Mouse (Mus musculus) left cerebral cortex, postnatal 10 days (tissue): ENCODE results near the gene Umad1. TPM values are rescaled to one million over a fixed set of nuclear protein-coding genes. Genes with fewer than 3 reads are reported as not detected.

Experiments used
- DNase-seq, 2 experiments: peaks; one replicate each; pipeline ENCODE4 v3.0.0; 2021 to 2022; ENCODE audit warnings: low spot score in 2 of 2, mixed read lengths in 1 of 2; ENCODE audit errors: extremely low spot score in 1 of 2
- intact Hi-C: fragments of 180-260 bp; cut with DNase I; formaldehyde crosslinking; loops from one replicate; pipeline ENCODE4 v1.15.1; 2025
- total RNA-seq, 2 experiments: library from RNA; stranded (reverse); gene quantifications; 2 replicates each; pipeline ENCODE4 v1.2.3; 2021

Umad1 gene
- total RNA-seq, 2 experiments from 2014 or later, result 30.3 to 35.7 TPM

DNA sequence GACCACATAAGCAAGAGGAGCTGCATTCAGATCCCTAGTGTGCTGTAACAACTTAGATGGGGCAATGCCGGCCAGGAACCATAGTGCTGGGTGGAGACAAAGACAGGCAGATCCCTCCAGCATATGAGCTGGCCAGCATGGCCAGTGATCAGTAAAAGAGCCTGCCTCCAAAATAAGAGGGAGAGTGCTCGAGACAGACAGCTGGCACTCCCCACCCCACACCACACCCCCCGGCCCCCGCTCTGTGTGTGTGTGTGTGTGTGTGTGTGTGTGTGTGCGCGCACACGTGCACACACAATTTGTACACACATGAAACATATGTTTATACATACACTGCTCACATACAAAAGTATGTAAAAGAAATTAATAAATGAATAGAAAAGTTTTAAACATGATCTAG, 138.2 kb downstream of the Umad1 start:
- DNase-seq, result no peak

GRCm38 (mm10) chr6:8399710-8400109, 140.6 kb downstream of the Umad1 start:
- intact Hi-C loops, result no loop called here
- DNase-seq, result no peak

More for the DNA sequence above, 138.2 kb downstream of the Umad1 start:
- intact Hi-C loops, result no loop called here

- DNase-seq, result no peak
- intact Hi-C loops, result no loop called here
Measured at GRCm38 (mm10) chr6:8403127-8403526, 144.0 kb downstream of the Umad1 start.

DNA sequence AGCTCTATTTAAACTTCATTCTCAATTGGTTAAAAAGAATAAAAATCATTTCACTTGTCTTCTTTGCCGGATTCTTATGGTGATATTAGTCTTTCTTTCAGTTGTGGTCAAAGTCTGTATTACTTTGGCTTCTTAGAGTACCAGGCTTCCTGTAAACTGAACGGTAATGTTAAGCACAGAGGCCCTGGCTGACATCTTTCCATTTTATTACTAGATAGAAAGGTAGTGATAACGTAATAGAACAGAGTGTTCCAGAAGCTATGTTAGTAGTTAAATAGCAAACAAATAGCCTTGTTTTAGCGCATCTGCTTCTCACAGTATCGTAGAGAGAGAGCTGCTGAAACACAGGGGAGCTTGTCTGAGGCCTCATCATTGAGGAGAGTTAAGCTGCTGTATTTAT, 146.8 kb downstream of the Umad1 start:
- DNase-seq, result no peak
- intact Hi-C loops, result no loop called here

DNA sequence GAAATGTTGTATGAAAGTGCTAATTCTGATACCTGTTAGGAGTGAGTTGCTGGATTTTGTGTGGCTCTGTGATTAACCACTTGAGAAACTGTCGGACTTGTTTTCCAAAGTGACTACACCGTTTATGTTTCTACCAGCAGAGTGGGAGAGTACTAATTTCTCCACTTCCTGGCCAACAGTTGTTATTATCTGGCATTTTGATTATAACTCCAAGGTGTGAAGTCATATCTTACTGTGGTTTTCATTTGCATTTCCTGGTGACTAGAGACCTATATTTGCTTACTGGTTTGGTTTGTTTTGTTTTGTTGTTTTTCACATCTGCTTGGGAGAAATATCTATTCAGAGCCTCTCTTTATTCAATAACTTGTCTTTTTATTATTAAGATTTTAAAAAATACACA, 149.2 kb downstream of the Umad1 start:
- intact Hi-C loops, result no loop called here
- DNase-seq, result no peak

DNA sequence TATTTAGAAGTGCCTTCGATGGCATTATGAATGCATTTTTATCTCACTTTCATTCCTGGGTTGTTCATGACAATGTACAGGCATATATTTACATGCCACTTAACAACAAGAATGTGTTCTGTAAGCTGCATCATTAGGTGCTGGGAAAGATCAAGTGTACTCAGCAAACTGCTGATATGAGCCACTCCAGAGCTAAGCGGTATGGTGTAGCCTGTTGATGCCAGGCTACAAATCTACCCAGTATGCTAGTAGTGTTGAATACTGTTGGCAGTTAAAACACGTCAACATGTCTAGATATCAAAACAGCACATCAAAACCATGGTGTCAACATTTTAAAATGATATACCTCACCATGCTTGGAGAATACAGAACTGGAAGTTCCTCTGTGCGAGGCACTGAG, 150.8 kb downstream of the Umad1 start:
- intact Hi-C loops, result loop anchor here (5.0 kb wide), 1 partner anchor 133 kb away; no protein-coding TSS in a partner anchor
- no peak for DNase-seq

DNA sequence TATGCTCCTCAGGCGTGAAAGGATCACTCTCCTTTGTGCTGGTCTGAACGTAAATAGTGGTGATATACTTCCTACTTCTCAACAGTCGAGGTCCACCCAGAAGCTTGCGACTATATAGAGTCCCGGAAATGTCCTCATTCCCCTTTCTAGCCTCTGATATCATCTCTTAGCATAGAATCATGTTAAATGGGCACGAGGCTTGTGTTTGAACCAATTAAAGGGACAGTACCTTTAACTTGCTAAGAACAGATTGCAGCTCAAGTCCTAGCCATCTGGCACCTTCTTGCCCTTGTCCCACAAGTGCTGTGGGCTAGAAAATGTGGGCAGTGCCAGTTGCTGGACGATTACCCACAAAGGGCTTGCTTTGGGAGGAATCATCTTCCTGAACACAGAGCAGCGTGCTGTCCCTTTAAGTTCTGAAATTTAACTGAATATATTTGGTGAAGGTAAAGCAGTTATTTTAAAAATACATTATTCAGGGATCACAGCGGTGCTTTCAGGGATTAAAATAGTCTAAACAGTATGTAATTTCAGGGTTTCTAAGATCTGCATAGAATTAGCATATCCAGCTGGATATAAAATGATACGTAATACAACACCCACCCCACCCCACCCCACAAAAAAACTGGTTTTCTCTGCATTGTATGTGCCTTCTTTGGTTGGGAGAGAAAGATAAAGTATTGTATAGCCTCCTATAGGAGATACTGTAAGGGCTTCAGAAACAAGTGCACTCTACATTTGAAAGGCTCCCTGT, 153.9 kb downstream of the Umad1 start:
- intact Hi-C loops, result loop anchor here (5.0 kb wide), 1 partner anchor 136 kb away; no protein-coding TSS in a partner anchor
- DNase-seq, result no peak

DNA sequence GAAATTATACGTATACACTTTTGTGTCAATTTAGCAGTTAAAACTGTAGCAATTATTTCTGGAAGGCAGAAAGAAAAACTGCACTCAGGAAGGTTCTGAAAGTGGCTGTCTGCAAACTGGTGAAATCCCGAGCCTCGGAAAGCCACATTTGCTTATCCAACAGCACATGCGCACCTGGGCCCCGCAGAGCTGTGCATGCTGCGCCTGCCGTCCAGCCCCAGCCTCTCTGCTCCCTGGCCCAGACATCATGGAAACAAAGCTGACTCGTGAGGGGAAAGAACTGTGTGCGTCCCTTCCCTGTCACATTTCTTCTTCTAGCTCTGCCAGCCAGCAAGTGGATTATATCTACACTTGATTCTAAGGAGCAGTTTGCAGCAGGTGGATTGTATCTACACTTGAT, 154.9 kb downstream of the Umad1 start:
- intact Hi-C loops, result loop anchor here (5.0 kb wide), 1 partner anchor 137 kb away; no protein-coding TSS in a partner anchor
- no peak for DNase-seq

DNA sequence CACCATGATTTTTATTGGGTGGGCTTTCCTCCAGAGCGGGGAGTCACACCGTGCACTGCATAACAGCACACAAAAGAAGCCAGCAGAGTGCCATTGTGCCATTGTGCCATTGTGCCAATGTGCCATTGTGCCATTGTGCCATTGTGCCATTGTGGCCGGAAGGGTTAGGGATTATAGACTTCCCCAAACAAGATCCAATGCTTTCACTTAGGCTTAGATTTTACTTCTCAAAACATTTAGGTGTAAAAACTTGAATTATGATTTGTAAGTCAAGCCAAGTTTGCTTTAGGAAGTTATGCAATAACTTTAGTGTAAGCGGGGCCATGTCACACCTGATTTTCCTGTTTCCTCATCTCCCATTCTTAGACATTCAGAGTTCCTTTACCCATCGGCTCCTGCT, 156.7 kb downstream of the Umad1 start:
- no peak for DNase-seq
- intact Hi-C loops, result no loop called here

GRCm38 (mm10) chr6:8416802-8417569, 157.9 kb downstream of the Umad1 start:
- DNase-seq, result no peak
- intact Hi-C loops, result no loop called here

DNA sequence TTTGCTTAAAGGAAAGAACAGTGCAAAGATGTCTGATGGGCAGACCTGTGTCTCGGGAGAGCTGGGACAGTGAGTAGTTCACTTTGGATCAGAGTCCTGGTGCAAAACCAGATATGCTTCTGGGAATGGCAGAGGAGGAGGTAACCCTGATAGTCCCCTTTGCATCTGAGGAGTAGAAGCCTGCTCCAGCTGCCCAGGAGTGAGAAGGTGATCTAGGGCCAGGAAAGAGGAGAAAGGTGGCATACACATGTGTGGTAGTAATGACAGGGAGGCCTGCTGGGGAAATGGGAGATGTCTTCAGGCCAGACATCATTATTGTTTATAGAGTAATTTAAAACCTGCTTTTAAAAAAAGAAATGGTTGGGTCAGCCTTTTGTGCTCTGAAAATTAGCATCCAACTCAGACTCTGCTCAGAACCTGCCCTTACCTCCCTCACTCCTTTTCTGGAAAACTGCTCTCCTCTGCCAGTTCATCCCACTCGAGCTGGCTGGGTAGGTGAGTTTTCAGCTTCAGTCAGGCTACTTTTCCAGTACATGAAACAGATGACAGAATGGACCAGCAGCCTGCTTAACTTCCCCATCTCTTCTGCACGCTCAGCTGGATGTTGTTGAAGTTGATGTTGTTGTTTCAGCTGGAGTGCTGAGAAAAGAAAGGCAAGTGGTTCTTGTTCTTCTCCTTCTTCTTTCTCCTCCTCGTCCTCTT, 160.5 kb downstream of the Umad1 start:
- intact Hi-C loops, result no loop called here
- no peak for DNase-seq

DNA sequence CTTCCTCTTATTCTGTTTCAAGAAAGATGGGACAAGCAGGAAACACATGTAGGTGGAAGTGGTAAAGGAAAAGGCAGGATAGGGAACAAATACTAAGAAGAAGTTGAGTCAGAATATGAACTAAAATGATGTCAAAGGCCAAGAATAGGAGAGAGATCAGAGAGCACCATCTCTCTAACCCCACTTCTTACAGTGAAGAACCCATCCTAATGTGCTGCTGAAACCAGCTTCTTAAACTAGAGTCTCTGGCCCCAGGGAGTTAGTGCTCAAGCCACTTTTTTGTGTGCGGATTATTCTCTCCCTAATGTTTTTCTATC, 161.1 kb downstream of the Umad1 start:
- intact Hi-C loops, result no loop called here
- no peak for DNase-seq

DNA sequence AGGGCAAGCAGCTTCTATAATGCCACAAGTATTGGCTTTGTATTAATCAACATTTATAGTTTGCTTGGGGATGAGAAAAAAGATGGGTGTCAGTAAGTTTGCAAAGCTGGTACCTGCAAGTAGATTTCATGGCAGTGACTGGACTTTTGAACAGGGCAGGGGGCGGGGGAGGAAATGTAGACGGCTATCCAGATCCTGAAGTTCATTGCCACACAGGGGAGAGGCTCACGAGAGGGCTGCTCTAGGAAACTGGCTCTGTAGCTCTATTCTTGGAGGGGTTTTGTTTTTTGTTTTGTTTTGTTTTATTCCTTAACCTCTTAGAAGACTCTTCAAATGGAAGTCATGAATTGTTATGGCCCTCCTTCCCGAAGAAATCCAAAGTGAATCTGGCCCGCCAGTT, 162.3 kb downstream of the Umad1 start:
- DNase-seq, result no peak
- intact Hi-C loops, result no loop called here

- intact Hi-C loops, result no loop called here
Measured at GRCm38 (mm10) chr6:8421959-8422581, 163.0 kb downstream of the Umad1 start.

DNA sequence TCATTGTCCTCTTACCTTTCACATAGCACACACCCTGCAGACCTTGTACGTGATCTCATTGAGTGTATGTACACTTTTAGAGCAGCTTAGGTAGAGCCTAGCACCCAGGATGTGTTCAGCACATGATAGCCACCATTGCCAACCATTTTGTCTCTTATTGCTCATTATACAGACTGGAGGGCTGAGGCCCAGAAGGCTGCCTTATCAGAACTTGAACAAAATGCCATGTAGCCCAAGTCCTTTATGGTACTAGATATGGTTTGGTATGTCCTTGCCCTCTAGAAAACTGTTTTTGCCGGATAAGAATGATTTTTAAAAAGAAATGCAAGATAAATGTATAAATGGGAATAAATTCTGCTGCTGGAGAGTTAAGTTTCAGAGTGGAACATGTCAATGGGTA, 164.1 kb downstream of the Umad1 start:
- DNase-seq, result no peak
- intact Hi-C loops, result no loop called here

More at GRCm38 (mm10) chr6:8421959-8422581, 163.0 kb downstream of the Umad1 start:
- no peak for DNase-seq

DNA sequence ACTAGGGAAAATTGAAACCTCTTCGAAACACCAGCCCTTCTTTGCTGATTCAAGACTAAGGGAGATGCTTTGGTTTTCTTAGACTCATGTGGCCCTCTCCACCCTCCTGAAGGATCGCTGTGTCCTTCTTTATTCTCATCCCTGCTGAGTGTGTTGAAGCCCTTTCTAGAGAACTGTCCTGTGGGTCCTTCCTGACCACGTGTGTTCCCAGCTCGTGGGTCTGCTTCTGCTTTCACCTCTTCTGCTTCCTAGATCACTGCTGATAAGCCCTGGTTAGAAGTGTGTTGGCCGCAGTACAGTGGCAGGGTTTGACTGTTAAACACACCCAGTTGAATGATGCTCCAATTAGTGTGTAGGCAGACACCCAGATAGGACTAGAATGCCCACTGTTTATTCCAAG, 168.6 kb downstream of the Umad1 start:
- no peak for DNase-seq
- intact Hi-C loops, result no loop called here

DNA sequence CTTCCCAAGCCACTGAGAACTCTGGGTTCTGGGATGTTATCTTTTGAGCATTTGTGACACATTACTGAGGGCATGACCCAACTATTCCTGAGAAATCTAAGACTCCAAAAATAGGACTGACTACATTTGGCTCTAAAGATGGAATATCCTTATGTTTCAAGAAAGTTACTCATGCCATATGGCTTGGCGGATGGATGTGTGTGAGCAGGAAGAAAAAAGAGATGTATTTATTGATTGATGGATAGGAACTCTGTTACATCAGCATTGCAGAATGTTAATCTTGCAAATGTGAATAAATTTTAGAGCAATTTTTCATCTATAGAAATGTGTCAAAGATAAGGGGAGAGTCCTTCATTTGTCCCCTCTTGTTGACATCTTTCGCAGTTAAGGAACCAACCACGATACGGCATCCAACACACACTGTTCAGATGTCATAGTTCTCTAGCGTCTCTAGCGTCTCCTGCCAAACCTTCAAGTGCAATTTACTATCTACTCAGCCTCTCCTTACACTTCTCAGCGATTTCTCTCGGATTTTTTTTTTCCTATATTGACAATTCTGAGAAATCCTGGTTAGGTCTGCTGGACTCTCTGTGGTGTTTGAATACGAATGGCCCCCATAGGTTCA, 171.6 kb downstream of the Umad1 start:
- no peak for DNase-seq
- intact Hi-C loops, result no loop called here

- no peak for DNase-seq
- intact Hi-C loops, result no loop called here
Measured at GRCm38 (mm10) chr6:8433179-8433578, 174.1 kb downstream of the Umad1 start.

DNA sequence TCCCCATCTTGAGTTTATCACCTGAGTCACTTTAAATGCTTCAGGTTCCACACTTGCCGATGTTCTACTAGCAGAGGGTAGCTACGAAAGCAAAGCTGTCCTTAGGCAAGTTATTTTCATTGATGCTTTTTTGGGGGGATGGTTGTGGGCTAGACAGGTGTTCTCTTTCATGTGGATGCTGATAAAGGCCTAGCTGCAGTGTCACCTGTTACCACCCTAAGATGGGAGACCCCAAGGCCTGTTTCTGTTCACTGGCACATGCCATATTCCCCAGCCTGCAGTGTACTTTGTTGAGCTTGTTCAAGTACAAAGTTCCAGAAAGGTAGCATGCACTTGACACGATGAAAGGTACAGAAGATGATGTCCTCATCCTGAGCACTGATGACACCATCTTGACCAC, 178.8 kb downstream of the Umad1 start:
- intact Hi-C loops, result no loop called here

More for the DNA sequence above, 178.8 kb downstream of the Umad1 start:
- DNase-seq, result no peak
